Mouse (Mus musculus): ENCODE data around the gene Rnd1.

- TF ChIP-seq CTCF (IDR thresholded peaks at IDR 0.05) (peak; percentile 22; the same call in 1 of the 2 replicates), POLR2A (IDR thresholded peaks at IDR 0.05; ENCODE audit: insufficient read depth, low read depth, low read length) (no peak)
Measured at GRCm38 (mm10) chr15:98656982-98657751, 20.1 kb downstream of the Rnd1 start.

All from heart, adult 2 months (tissue).